Mouse (Mus musculus): ENCODE results near the gene Brca2. TPM values are rescaled to one million over a fixed set of nuclear protein-coding genes. Genes with fewer than 3 reads are reported as not detected.
A peak's percentile ranks its signal among the peaks of the same experiment; 100 is the strongest.

The Brca2 gene
- total and polyA plus RNA-seq, 3 experiments: 13.8 to 24.0 (median 17.1) TPM

DNA sequence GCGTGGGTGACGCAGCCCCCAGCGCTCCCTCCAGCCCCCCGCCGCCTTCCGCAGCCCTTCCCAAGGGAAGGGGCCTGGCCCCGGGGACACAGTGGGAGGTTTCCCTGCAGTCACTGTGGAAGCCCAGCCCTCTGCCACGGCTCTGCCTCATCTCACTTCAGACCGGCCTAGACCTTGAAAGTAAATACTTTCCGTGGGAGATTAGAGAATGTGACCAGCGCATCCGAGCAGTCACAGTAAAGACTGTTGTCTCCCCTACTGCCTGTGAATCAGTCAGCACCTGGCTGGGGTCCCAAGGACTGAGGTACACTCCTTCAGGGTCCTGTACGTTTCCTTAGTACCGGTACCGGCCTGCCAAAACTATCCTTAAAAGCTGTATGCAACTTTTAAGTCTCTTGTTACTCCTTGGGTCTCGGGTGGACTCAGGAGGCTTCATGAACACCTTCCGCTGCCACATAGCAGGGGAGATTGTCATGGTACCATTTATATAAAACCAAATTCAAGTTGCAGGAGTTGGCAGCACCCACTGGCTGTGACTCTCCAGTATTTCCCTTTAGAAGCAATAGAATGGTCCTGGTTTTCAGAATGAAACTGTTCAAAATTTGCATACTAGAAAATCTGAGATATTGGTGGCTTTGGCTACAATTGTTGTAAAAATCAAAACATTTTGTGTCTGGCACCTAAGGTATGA is 72.4 kb downstream of the Brca2 start:
- H3K4me1 ChIP-seq (ENCODE audit: control insufficient read depth in 1 of 2, insufficient read depth in 2 of 2): peaks cover 10 to 51% of the 10 kb centered on the region in 2 experiments
- peak overlapping the region; percentile 85 for H3K9ac ChIP-seq (ENCODE audit: insufficient read depth, low read depth)
- H3K79me2 ChIP-seq (replicated peaks; ENCODE audit: control insufficient read depth, extremely low read depth, insufficient read depth, poor library complexity, severe bottlenecking): peaks cover 15% of the 10 kb centered on the region
- peak overlapping the region; percentile 81 to 95 (median 87) for H3K4me3 ChIP-seq (replicated peaks in 1 of 3; ENCODE audit: low read depth in 2 of 3, low read length in 2 of 3, poor library complexity in 1 of 3)
- TF ChIP-seq HCFC1 (IDR thresholded peaks at IDR 0.05; ENCODE audit: low read depth, low read length) (no peak), CTCF (conservative IDR thresholded peaks at IDR 0.05 in 1 of 2, IDR thresholded peaks at IDR 0.05 in 1 of 2; ENCODE audit: low read depth in 2 of 2, low read length in 2 of 2) (no peak), EP300 (IDR thresholded peaks at IDR 0.05; ENCODE audit: low read length) (no peak), MEF2A (IDR thresholded peaks at IDR 0.05; ENCODE audit: borderline replicate concordance, low read depth, low read length) (peak; percentile 21; the same call in 1 of the 2 replicates), SIN3A (IDR thresholded peaks at IDR 0.05; ENCODE audit: low read length) (peak; percentile 12; the same call in 1 of the 2 replicates), MAX (IDR thresholded peaks at IDR 0.05; ENCODE audit: low read length) (0 out of 2 replicates have a peak, but pooled peaks have one; percentile 4), MXI1 (IDR thresholded peaks at IDR 0.05; ENCODE audit: low read depth, low read length) (0 out of 2 replicates have a peak, but pooled peaks have one; percentile 1), CHD1 (IDR thresholded peaks at IDR 0.05; ENCODE audit: low read depth, low read length) (peak; percentile 54; the same call in 1 of the 2 replicates), USF1 (IDR thresholded peaks at IDR 0.05; ENCODE audit: low read depth, low read length) (no peak)
- dilution Hi-C loops (cut with MboI; ENCODE audit: extremely low pct_ligation_motif_present, extremely low pct_unique_long_range_greater_than_20kb, low sequenced_read_pairs) (no loop called here), in situ Hi-C loops (cut with MboI; ENCODE audit: low pct_ligation_motif_present, low pct_unique_long_range_greater_than_20kb, low sequenced_read_pairs) (no loop called here)
- H3K36me3 ChIP-seq (replicated peaks in 1 of 2; ENCODE audit: control insufficient read depth in 1 of 2, insufficient read depth in 1 of 2, low read length in 1 of 2): peaks cover 0 to 17% of the 10 kb centered on the region in 2 experiments
- no peaks in the 10 kb centered on the region for H3K27me3 ChIP-seq (replicated peaks)
- no peak for DNase-seq (ENCODE audit: extremely low read depth)
- peaks cover 3% of the 10 kb centered on the region for H3K9me3 ChIP-seq (replicated peaks; ENCODE audit: low read length)
- H3K27ac ChIP-seq (ENCODE audit: insufficient read depth, low read depth): peak overlapping the region; percentile 92
- H3K4me2 ChIP-seq (ENCODE audit: insufficient read depth, low read depth, poor library complexity, severe bottlenecking): peak overlapping the region; percentile 68

DNA sequence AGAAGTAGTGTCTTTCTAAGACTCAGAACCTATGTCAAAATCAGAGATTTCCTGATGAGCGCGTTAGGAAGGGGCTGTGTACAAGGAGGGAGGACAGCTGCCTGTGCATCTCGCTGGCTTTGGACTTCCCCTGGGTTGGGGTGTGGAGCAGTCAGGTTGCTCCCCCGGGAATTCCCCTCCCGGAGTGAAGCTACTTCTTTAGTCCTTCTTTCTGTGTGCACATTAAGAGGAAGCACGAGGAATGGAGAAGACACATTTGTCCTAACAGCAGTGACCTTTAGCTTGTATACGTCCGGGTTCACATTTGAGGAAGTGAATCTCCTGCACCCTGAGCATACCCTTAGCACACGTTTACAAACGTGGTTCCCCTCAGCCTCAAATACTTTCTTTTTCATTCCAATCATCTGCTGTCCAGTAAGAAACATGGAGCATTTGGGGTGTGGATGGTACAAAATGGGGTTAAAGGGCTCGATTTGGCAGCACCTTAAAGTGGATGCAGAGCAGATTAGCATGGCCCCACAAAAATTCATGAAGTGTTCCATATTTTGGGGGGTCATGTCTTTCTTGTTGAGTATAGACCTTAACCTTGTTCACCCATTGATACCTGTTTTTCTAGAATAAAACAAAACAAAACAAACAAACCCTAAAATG is 73.1 kb downstream of the Brca2 start:
- H3K27me3 ChIP-seq (replicated peaks): no peaks in the 10 kb centered on the region
- DNase-seq (ENCODE audit: extremely low read depth): peak; percentile 94
- peak overlapping the region; percentile 11; the same call in 1 of the 2 replicates for H3K9ac ChIP-seq (ENCODE audit: insufficient read depth, low read depth)
- peaks cover 0 to 14% of the 10 kb centered on the region in 2 experiments for H3K36me3 ChIP-seq (replicated peaks in 1 of 2; ENCODE audit: control insufficient read depth in 1 of 2, insufficient read depth in 1 of 2, low read length in 1 of 2)
- dilution Hi-C loops (cut with MboI; ENCODE audit: extremely low pct_ligation_motif_present, extremely low pct_unique_long_range_greater_than_20kb, low sequenced_read_pairs): no loop called here
- peaks cover 5 to 51% of the 10 kb centered on the region in 2 experiments for H3K4me1 ChIP-seq (ENCODE audit: control insufficient read depth in 1 of 2, insufficient read depth in 2 of 2)
- peak overlapping the region in 2 of 3 experiments; percentile 81 to 95 for H3K4me3 ChIP-seq (replicated peaks in 1 of 3; ENCODE audit: low read depth in 2 of 3, low read length in 2 of 3, poor library complexity in 1 of 3)
- H3K27ac ChIP-seq (ENCODE audit: insufficient read depth, low read depth): peak overlapping the region; percentile 92
- peaks cover 15% of the 10 kb centered on the region for H3K79me2 ChIP-seq (replicated peaks; ENCODE audit: control insufficient read depth, extremely low read depth, insufficient read depth, poor library complexity, severe bottlenecking)
- H3K9me3 ChIP-seq (replicated peaks; ENCODE audit: low read length): peaks cover 2% of the 10 kb centered on the region
- H3K4me2 ChIP-seq (ENCODE audit: insufficient read depth, low read depth, poor library complexity, severe bottlenecking): peak overlapping the region; percentile 68
- in situ Hi-C loops (cut with MboI; ENCODE audit: low pct_ligation_motif_present, low pct_unique_long_range_greater_than_20kb, low sequenced_read_pairs): no loop called here
- no peak for TF ChIP-seq PAX5 (IDR thresholded peaks at IDR 0.05; ENCODE audit: low read length)
- no peak for TF ChIP-seq NRF1 (IDR thresholded peaks at IDR 0.05; ENCODE audit: low read depth, low read length)
- TF ChIP-seq ZC3H11A (IDR thresholded peaks at IDR 0.05; ENCODE audit: low read depth, low read length): no peak
- TF ChIP-seq MEF2A (IDR thresholded peaks at IDR 0.05; ENCODE audit: borderline replicate concordance, low read depth, low read length): 0 out of 2 replicates have a peak, but pooled peaks have one; percentile 44
- TF ChIP-seq SMC3 (IDR thresholded peaks at IDR 0.05; ENCODE audit: low read depth, low read length): no peak
- TF ChIP-seq MXI1 (IDR thresholded peaks at IDR 0.05; ENCODE audit: low read depth, low read length): peak; percentile 74
- TF ChIP-seq JUN (IDR thresholded peaks at IDR 0.05; ENCODE audit: insufficient read depth, low read depth, low read length): no peak
- TF ChIP-seq ETS1 (conservative IDR thresholded peaks at IDR 0.05; ENCODE audit: low read depth, low read length): peak; percentile 69
- TF ChIP-seq RAD21 (IDR thresholded peaks at IDR 0.05; ENCODE audit: low read depth, low read length): no peak
- peak; percentile 78 for TF ChIP-seq SIN3A (IDR thresholded peaks at IDR 0.05; ENCODE audit: low read length)
- peak; percentile 87 for TF ChIP-seq ELF1 (IDR thresholded peaks at IDR 0.05; ENCODE audit: low read depth, low read length)
- no peak for TF ChIP-seq JUND (conservative IDR thresholded peaks at IDR 0.05; ENCODE audit: low read depth, low read length)
- TF ChIP-seq BHLHE40 (IDR thresholded peaks at IDR 0.05; ENCODE audit: low read depth, low read length): peak; percentile 91
- TF ChIP-seq CTCF (conservative IDR thresholded peaks at IDR 0.05 in 1 of 2, IDR thresholded peaks at IDR 0.05 in 1 of 2; ENCODE audit: low read depth in 2 of 2, low read length in 2 of 2): no peak
- TF ChIP-seq IRF4 (IDR thresholded peaks at IDR 0.05; ENCODE audit: low read depth, low read length): peak; percentile 58
- peak; percentile 53; the same call in 1 of the 2 replicates for TF ChIP-seq MAZ (IDR thresholded peaks at IDR 0.05; ENCODE audit: low read depth, low read length)
- TF ChIP-seq HCFC1 (IDR thresholded peaks at IDR 0.05; ENCODE audit: low read depth, low read length): peak; percentile 73
- TF ChIP-seq USF2 (conservative IDR thresholded peaks at IDR 0.05; ENCODE audit: low read depth, low read length): no peak
- 0 out of 2 replicates have a peak, but pooled peaks have one; percentile 1 for TF ChIP-seq NELFE (IDR thresholded peaks at IDR 0.05; ENCODE audit: low read depth, low read length)
- TF ChIP-seq ZKSCAN1 (IDR thresholded peaks at IDR 0.05; ENCODE audit: borderline replicate concordance, low read depth, low read length): no peak
- TF ChIP-seq MAFK (IDR thresholded peaks at IDR 0.05; ENCODE audit: insufficient replicate concordance, low read length): no peak
- TF ChIP-seq USF1 (IDR thresholded peaks at IDR 0.05; ENCODE audit: low read depth, low read length): no peak
- no peak for TF ChIP-seq E2F4 (IDR thresholded peaks at IDR 0.05; ENCODE audit: insufficient replicate concordance, low read depth, low read length)
- 0 out of 2 replicates have a peak, but pooled peaks have one; percentile 28 for TF ChIP-seq CHD1 (IDR thresholded peaks at IDR 0.05; ENCODE audit: low read depth, low read length)
- TF ChIP-seq TBP (conservative IDR thresholded peaks at IDR 0.05; ENCODE audit: low read depth, low read length): peak; percentile 77
